Mouse (Mus musculus): Measurements from ENCODE around the gene Vwf.

Vwf gene

DNA sequence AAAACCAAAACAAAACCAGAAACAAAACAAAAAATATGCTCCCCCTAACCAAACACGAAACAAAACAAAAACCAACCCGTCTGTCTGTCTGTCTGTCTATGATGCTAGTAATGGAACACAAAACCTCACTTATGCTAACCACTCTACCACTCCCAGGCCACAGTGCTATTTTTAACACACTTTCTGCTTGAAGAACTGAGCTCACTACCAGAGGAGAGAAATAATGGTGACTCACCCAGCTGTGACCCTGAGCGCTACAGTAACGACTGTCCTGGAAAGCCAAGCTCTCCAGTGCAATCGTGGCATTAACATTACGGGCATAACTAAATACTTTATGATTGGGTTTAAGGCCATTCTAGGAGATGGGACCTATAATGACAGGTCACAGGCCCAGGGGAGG is 5.7 kb upstream of the Vwf start:
- in situ Hi-C loops (cut with MboI; ENCODE audit: unreplicated experiment in 2 of 2) = no loop called here

GRCm38 (mm10) chr6:125541296-125541695 is 5.3 kb upstream of the Vwf start:
- in situ Hi-C loops (cut with MboI; ENCODE audit: unreplicated experiment in 2 of 2) = no loop called here

GRCm38 (mm10) chr6:125548406-125548805 is 1.8 kb downstream of the Vwf start:
- in situ Hi-C loops (cut with MboI; ENCODE audit: unreplicated experiment in 2 of 2) = no loop called here

GRCm38 (mm10) chr6:125550172-125550571 is 3.6 kb downstream of the Vwf start:
- in situ Hi-C loops (cut with MboI; ENCODE audit: unreplicated experiment in 2 of 2) = no loop called here

GRCm38 (mm10) chr6:125552760-125553159 is 6.2 kb downstream of the Vwf start:
- in situ Hi-C loops (cut with MboI; ENCODE audit: unreplicated experiment in 2 of 2) = no loop called here

GRCm38 (mm10) chr6:125553551-125553950 is 7.0 kb downstream of the Vwf start:
- in situ Hi-C loops (cut with MboI; ENCODE audit: unreplicated experiment in 2 of 2) = no loop called here

GRCm38 (mm10) chr6:125558831-125559230 is 12.3 kb downstream of the Vwf start:
- in situ Hi-C loops (cut with MboI; ENCODE audit: unreplicated experiment in 2 of 2) = no loop called here

GRCm38 (mm10) chr6:125561031-125561430 is 14.5 kb downstream of the Vwf start:
- in situ Hi-C loops (cut with MboI; ENCODE audit: unreplicated experiment in 2 of 2) = no loop called here

- in situ Hi-C loops (cut with MboI; ENCODE audit: unreplicated experiment in 2 of 2) = no loop called here
Measured at GRCm38 (mm10) chr6:125561521-125561920, 14.9 kb downstream of the Vwf start.

GRCm38 (mm10) chr6:125564812-125565281 is 18.3 kb downstream of the Vwf start:
- in situ Hi-C loops (cut with MboI; ENCODE audit: unreplicated experiment in 2 of 2) = no loop called here

GRCm38 (mm10) chr6:125565326-125565725 is 18.8 kb downstream of the Vwf start:
- in situ Hi-C loops (cut with MboI; ENCODE audit: unreplicated experiment in 2 of 2) = no loop called here

GRCm38 (mm10) chr6:125566656-125567055 is 20.1 kb downstream of the Vwf start:
- in situ Hi-C loops (cut with MboI; ENCODE audit: unreplicated experiment in 2 of 2) = no loop called here

GRCm38 (mm10) chr6:125568381-125568780 is 21.8 kb downstream of the Vwf start:
- in situ Hi-C loops (cut with MboI; ENCODE audit: unreplicated experiment in 2 of 2) = no loop called here

- in situ Hi-C loops (cut with MboI; ENCODE audit: unreplicated experiment in 2 of 2) = no loop called here
Measured at GRCm38 (mm10) chr6:125572291-125573188, 26.0 kb downstream of the Vwf start.

GRCm38 (mm10) chr6:125573189-125573928 is 26.8 kb downstream of the Vwf start:
- in situ Hi-C loops (cut with MboI; ENCODE audit: unreplicated experiment in 2 of 2) = no loop called here

- in situ Hi-C loops (cut with MboI; ENCODE audit: unreplicated experiment in 2 of 2) = no loop called here
Measured at GRCm38 (mm10) chr6:125575080-125575479, 28.5 kb downstream of the Vwf start.

DNA sequence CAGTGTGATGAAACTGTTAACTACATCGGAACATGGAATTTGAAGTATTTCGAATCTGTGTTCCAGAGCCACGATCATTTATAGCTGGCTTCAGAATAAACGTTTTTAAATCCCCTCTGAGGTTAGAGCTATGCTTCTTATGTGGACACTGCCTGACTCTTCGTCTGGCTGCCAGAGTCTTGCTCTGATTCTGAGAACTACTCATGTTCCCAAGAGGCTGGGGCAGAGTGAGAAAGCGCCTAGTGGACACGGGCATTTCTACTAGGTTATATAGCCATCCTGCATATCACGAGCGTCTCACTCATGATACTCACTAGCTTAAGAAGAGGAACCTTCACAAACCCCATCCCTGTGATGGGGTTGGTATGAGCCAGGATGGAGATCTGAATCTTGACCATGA is 30.7 kb downstream of the Vwf start:
- in situ Hi-C loops (cut with MboI; ENCODE audit: unreplicated experiment in 2 of 2) = no loop called here

GRCm38 (mm10) chr6:125577882-125578646 is 31.5 kb downstream of the Vwf start:
- in situ Hi-C loops (cut with MboI; ENCODE audit: unreplicated experiment in 2 of 2) = no loop called here

- in situ Hi-C loops (cut with MboI; ENCODE audit: unreplicated experiment in 2 of 2) = no loop called here
Measured at GRCm38 (mm10) chr6:125578647-125579011, 32.1 kb downstream of the Vwf start.

GRCm38 (mm10) chr6:125579864-125580263 is 33.3 kb downstream of the Vwf start:
- in situ Hi-C loops (cut with MboI; ENCODE audit: unreplicated experiment in 2 of 2) = no loop called here

DNA sequence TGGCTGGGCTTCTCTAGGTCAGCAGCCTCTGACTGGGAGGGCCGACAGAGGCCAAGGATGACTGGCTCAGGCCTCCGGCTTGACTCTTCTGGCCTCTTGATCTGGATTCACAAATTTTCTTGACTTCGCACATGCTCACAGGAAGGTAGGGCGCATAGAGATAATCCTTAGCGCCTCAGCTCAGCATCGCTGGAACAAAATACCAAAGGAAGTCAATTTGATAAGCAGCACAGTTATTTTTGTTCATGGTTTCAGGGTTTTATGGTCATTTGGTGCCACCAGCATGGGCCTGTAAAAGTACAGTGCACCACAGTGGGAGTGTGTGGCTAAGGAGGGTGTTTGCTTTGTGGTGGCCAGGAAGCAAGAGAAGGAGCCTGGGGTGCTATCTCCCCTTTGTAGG is 37.1 kb downstream of the Vwf start:
- in situ Hi-C loops (cut with MboI; ENCODE audit: unreplicated experiment in 2 of 2) = no loop called here
